Mouse (Mus musculus): Measurements from ENCODE around the gene Atp6v0a4. TPM values are rescaled to one million over a fixed set of nuclear protein-coding genes. Genes with fewer than 3 reads are reported as not detected.

Atp6v0a4 gene
- total and polyA plus RNA-seq, 3 experiments, result not detected

GRCm38 (mm10) chr6:38147301-38147700, 22.9 kb upstream of the Atp6v0a4 start:
- Histone ChIP-seq H3K4me1 (ENCODE audit: insufficient read depth, low read depth, low read length) (no peaks in the 10 kb centered on the region), H3K36me3 (replicated peaks) (no peaks in the 10 kb centered on the region), H3K9me3 (replicated peaks) (no peaks in the 10 kb centered on the region), H3K27me3 (ENCODE audit: insufficient read depth, low read length) (peaks cover 11% of the 10 kb centered on the region; the same call in 1 of the 2 replicates), H3K4me3 (ENCODE audit: low read depth, low read length) (no peak overlapping the region)
- TF ChIP-seq GATA1 (IDR thresholded peaks at IDR 0.05; ENCODE audit: borderline replicate concordance, low read length) (no peak), GATA2 (IDR thresholded peaks at IDR 0.05; ENCODE audit: borderline replicate concordance, low read depth, low read length) (no peak)
- DNase-seq (ENCODE audit: low spot score), result no peak
- no peak for ATAC-seq (ENCODE audit: extremely low read depth, insufficient number of reproducible peaks, low FRiP score, poor library complexity, severe bottlenecking)

GRCm38 (mm10) chr6:38145463-38146065, 21.2 kb upstream of the Atp6v0a4 start:
- no peak for ATAC-seq (ENCODE audit: extremely low read depth, insufficient number of reproducible peaks, low FRiP score, poor library complexity, severe bottlenecking)
- no peak for DNase-seq (ENCODE audit: low spot score)

GRCm38 (mm10) chr6:38144161-38144998, 20.0 kb upstream of the Atp6v0a4 start:
- ATAC-seq (ENCODE audit: extremely low read depth, insufficient number of reproducible peaks, low FRiP score, poor library complexity, severe bottlenecking) (no peak), DNase-seq (ENCODE audit: low spot score) (no peak)
- no peaks in the 10 kb centered on the region for H3K36me3 ChIP-seq (replicated peaks)
- no peaks in the 10 kb centered on the region for H3K4me1 ChIP-seq (ENCODE audit: insufficient read depth, low read depth, low read length)
- peaks cover 4% of the 10 kb centered on the region; the same call in 1 of the 2 replicates for H3K27me3 ChIP-seq (ENCODE audit: insufficient read depth, low read length)
- H3K4me3 ChIP-seq (ENCODE audit: low read depth, low read length), result no peak overlapping the region
- TF ChIP-seq POLR2AphosphoS5 (IDR thresholded peaks at IDR 0.05; ENCODE audit: insufficient replicate concordance, low read depth, low read length) (no peak), TAL1 (conservative IDR thresholded peaks at IDR 0.05; ENCODE audit: low read depth, low read length) (no peak), GATA1 (IDR thresholded peaks at IDR 0.05; ENCODE audit: borderline replicate concordance, low read length) (no peak), CTCF (IDR thresholded peaks at IDR 0.05; ENCODE audit: low read depth, low read length) (no peak), GATA2 (IDR thresholded peaks at IDR 0.05; ENCODE audit: borderline replicate concordance, low read depth, low read length) (no peak)
- H3K9me3 ChIP-seq (replicated peaks), result no peaks in the 10 kb centered on the region

More at GRCm38 (mm10) chr6:38145463-38146065, 21.2 kb upstream of the Atp6v0a4 start:
- H3K27me3 ChIP-seq (ENCODE audit: insufficient read depth, low read length), result peaks cover 5% of the 10 kb centered on the region; the same call in 1 of the 2 replicates
- H3K4me3 ChIP-seq (ENCODE audit: low read depth, low read length), result no peak overlapping the region
- no peaks in the 10 kb centered on the region for H3K9me3 ChIP-seq (replicated peaks)
- no peaks in the 10 kb centered on the region for H3K4me1 ChIP-seq (ENCODE audit: insufficient read depth, low read depth, low read length)
- TF ChIP-seq GATA2 (IDR thresholded peaks at IDR 0.05; ENCODE audit: borderline replicate concordance, low read depth, low read length) (no peak), CTCF (IDR thresholded peaks at IDR 0.05; ENCODE audit: low read depth, low read length) (no peak), TAL1 (conservative IDR thresholded peaks at IDR 0.05; ENCODE audit: low read depth, low read length) (no peak), GATA1 (IDR thresholded peaks at IDR 0.05; ENCODE audit: borderline replicate concordance, low read length) (no peak), POLR2AphosphoS5 (IDR thresholded peaks at IDR 0.05; ENCODE audit: insufficient replicate concordance, low read depth, low read length) (no peak)
- no peaks in the 10 kb centered on the region for H3K36me3 ChIP-seq (replicated peaks)

GRCm38 (mm10) chr6:38140402-38140801, 16.0 kb upstream of the Atp6v0a4 start:
- H3K27me3 ChIP-seq (ENCODE audit: insufficient read depth, low read length), result peaks cover 8% of the 10 kb centered on the region; the same call in 1 of the 2 replicates
- H3K4me1 ChIP-seq (ENCODE audit: insufficient read depth, low read depth, low read length), result no peaks in the 10 kb centered on the region
- no peak overlapping the region for H3K4me3 ChIP-seq (ENCODE audit: low read depth, low read length)
- no peak for TF ChIP-seq POLR2AphosphoS5 (IDR thresholded peaks at IDR 0.05; ENCODE audit: insufficient replicate concordance, low read depth, low read length)
- no peak for TF ChIP-seq CTCF (IDR thresholded peaks at IDR 0.05; ENCODE audit: low read depth, low read length)
- TF ChIP-seq GATA1 (IDR thresholded peaks at IDR 0.05; ENCODE audit: borderline replicate concordance, low read length), result no peak
- TF ChIP-seq TAL1 (conservative IDR thresholded peaks at IDR 0.05; ENCODE audit: low read depth, low read length), result no peak
- no peak for TF ChIP-seq GATA2 (IDR thresholded peaks at IDR 0.05; ENCODE audit: borderline replicate concordance, low read depth, low read length)
- no peak for ATAC-seq (ENCODE audit: extremely low read depth, insufficient number of reproducible peaks, low FRiP score, poor library complexity, severe bottlenecking)
- no peaks in the 10 kb centered on the region for H3K36me3 ChIP-seq (replicated peaks)
- no peaks in the 10 kb centered on the region for H3K9me3 ChIP-seq (replicated peaks)
- DNase-seq (ENCODE audit: low spot score), result no peak

GRCm38 (mm10) chr6:38139086-38139485, 14.7 kb upstream of the Atp6v0a4 start:
- Histone ChIP-seq H3K4me1 (ENCODE audit: insufficient read depth, low read depth, low read length) (no peaks in the 10 kb centered on the region), H3K36me3 (replicated peaks) (no peaks in the 10 kb centered on the region), H3K4me3 (ENCODE audit: low read depth, low read length) (no peak overlapping the region), H3K27me3 (ENCODE audit: insufficient read depth, low read length) (peaks cover 14% of the 10 kb centered on the region; the same call in 1 of the 2 replicates), H3K9me3 (replicated peaks) (no peaks in the 10 kb centered on the region)
- ATAC-seq (ENCODE audit: extremely low read depth, insufficient number of reproducible peaks, low FRiP score, poor library complexity, severe bottlenecking), result no peak
- no peak for DNase-seq (ENCODE audit: low spot score)
- TF ChIP-seq GATA1 (IDR thresholded peaks at IDR 0.05; ENCODE audit: borderline replicate concordance, low read length) (no peak), POLR2AphosphoS5 (IDR thresholded peaks at IDR 0.05; ENCODE audit: insufficient replicate concordance, low read depth, low read length) (no peak), TAL1 (conservative IDR thresholded peaks at IDR 0.05; ENCODE audit: low read depth, low read length) (no peak), CTCF (IDR thresholded peaks at IDR 0.05; ENCODE audit: low read depth, low read length) (no peak), GATA2 (IDR thresholded peaks at IDR 0.05; ENCODE audit: borderline replicate concordance, low read depth, low read length) (no peak)

GRCm38 (mm10) chr6:38134806-38135559, 10.6 kb upstream of the Atp6v0a4 start:
- no peak for ATAC-seq (ENCODE audit: extremely low read depth, insufficient number of reproducible peaks, low FRiP score, poor library complexity, severe bottlenecking)
- no peak for DNase-seq (ENCODE audit: low spot score)
- H3K4me3 ChIP-seq (ENCODE audit: low read depth, low read length), result no peak overlapping the region
- TF ChIP-seq GATA2 (IDR thresholded peaks at IDR 0.05; ENCODE audit: borderline replicate concordance, low read depth, low read length) (no peak), TAL1 (conservative IDR thresholded peaks at IDR 0.05; ENCODE audit: low read depth, low read length) (no peak), POLR2AphosphoS5 (IDR thresholded peaks at IDR 0.05; ENCODE audit: insufficient replicate concordance, low read depth, low read length) (no peak), GATA1 (IDR thresholded peaks at IDR 0.05; ENCODE audit: borderline replicate concordance, low read length) (no peak), CTCF (IDR thresholded peaks at IDR 0.05; ENCODE audit: low read depth, low read length) (no peak)
- no peaks in the 10 kb centered on the region for H3K4me1 ChIP-seq (ENCODE audit: insufficient read depth, low read depth, low read length)
- H3K36me3 ChIP-seq (replicated peaks), result no peaks in the 10 kb centered on the region
- H3K27me3 ChIP-seq (ENCODE audit: insufficient read depth, low read length), result peaks cover 12% of the 10 kb centered on the region; the same call in 1 of the 2 replicates
- H3K9me3 ChIP-seq (replicated peaks), result no peaks in the 10 kb centered on the region

Measured in G1E (cell line).